Mouse (Mus musculus) MEL (cell line): ENCODE measurements at regions not wholly inside any gene's neighbourhood (a gene's known extent, or its start where the extent isn't known, plus 50 kb on each side); places are given as distances from the start of the nearest gene placed in this dataset.

Source experiments
- DNase-seq: peaks from one replicate; pipeline ENCODE4 v3.0.0; 2011; ENCODE audit warnings: low read depth, low spot score
- H3K27ac ChIP-seq: 2 replicates; pipeline ENCODE4 v1.5.1; 2012; ENCODE audit warnings: low read depth, mild to moderate bottlenecking, control low read depth, low read length, moderate library complexity; ENCODE audit not compliant: control insufficient read depth
- H3K27me3 ChIP-seq, 2 experiments: fragments of 150-350 bp in 1 of 2; sonication (generic) in 1 of 2; 2 replicates each; pipeline ENCODE4 v1.6.1; 2012; ENCODE audit warnings: low read length in 2 of 2, mild to moderate bottlenecking in 2 of 2, improper control_type of control experiment in 1 of 2, moderate library complexity in 1 of 2; ENCODE audit not compliant: insufficient read depth in 2 of 2, control insufficient read depth in 1 of 2
- H3K36me3 ChIP-seq, 2 experiments: 2 replicates each; pipeline ENCODE4 v1.6.1; 2012 to 2014; ENCODE audit warnings: low read length in 2 of 2, improper control_type of control experiment in 1 of 2, inconsistent platforms in 1 of 2, mild to moderate bottlenecking in 1 of 2; ENCODE audit not compliant: insufficient read depth in 2 of 2, control insufficient read depth in 1 of 2
- H3K4me1 ChIP-seq, 2 experiments: fragments of 150-350 bp in 1 of 2; sonication (generic) in 1 of 2; 2 replicates each; pipeline ENCODE4 v1.6.1; 2012; ENCODE audit warnings: low read length in 2 of 2, improper control_type of control experiment in 1 of 2, mild to moderate bottlenecking in 1 of 2; ENCODE audit not compliant: insufficient read depth in 2 of 2, control insufficient read depth in 1 of 2
- H3K4me3 ChIP-seq, 2 experiments: fragments of 150-350 bp in 1 of 2; sonication (generic) in 1 of 2; 2 replicates each; pipeline ENCODE4 v1.5.1; 2012; ENCODE audit warnings: low read depth in 2 of 2, low read length in 2 of 2, mild to moderate bottlenecking in 2 of 2, moderate library complexity in 2 of 2, control low read depth in 1 of 2, improper control_type of control experiment in 1 of 2; ENCODE audit not compliant: control insufficient read depth in 1 of 2, insufficient read depth in 1 of 2
- H3K79me2 ChIP-seq: 2 replicates; pipeline ENCODE4 v1.6.1; 2012; ENCODE audit warnings: mild to moderate bottlenecking, low read length, moderate library complexity; ENCODE audit not compliant: control insufficient read depth, poor library complexity, insufficient read depth
- H3K9ac ChIP-seq: 2 replicates; pipeline ENCODE4 v1.6.1; 2012; ENCODE audit warnings: low read depth, mild to moderate bottlenecking, control low read depth, low read length, moderate library complexity; ENCODE audit not compliant: control insufficient read depth, poor library complexity, severe bottlenecking
- H3K9me3 ChIP-seq: fragments of 150-350 bp; sonication (generic); replicated peaks from 2 replicates; pipeline ENCODE4 v1.6.1; 2012; ENCODE audit warnings: mild to moderate bottlenecking, low read length, improper control_type of control experiment, moderate library complexity; ENCODE audit not compliant: insufficient read depth
- CHD1 ChIP-seq: IDR thresholded peaks from 2 replicates; pipeline ENCODE4 v1.6.1; 2012; ENCODE audit warnings: low read depth, mild to moderate bottlenecking, inconsistent platforms, low read length, improper control_type of control experiment
- CTCF ChIP-seq, 3 experiments: IDR thresholded peaks in 2 of 3; conservative IDR thresholded peaks in 1 of 3; 2 replicates each; pipeline ENCODE4 v1.5.1; 2011 to 2012; ENCODE audit warnings: low read length in 3 of 3, low read depth in 2 of 3, mild to moderate bottlenecking in 2 of 3, improper control_type of control experiment in 1 of 3, inconsistent platforms in 1 of 3, mixed read lengths in 1 of 3, moderate library complexity in 1 of 3; ENCODE audit not compliant: control insufficient read depth in 1 of 3, insufficient read depth in 1 of 3, poor library complexity in 1 of 3, severe bottlenecking in 1 of 3
- E2F4 ChIP-seq: IDR thresholded peaks from 2 replicates; pipeline ENCODE4 v1.6.1; 2011; ENCODE audit warnings: low read depth, low read length, improper control_type of control experiment, borderline replicate concordance
- ELF1 ChIP-seq: IDR thresholded peaks from 2 replicates; pipeline ENCODE4 v1.6.1; 2014; ENCODE audit warnings: low read depth, mild to moderate bottlenecking, inconsistent platforms, low read length, improper control_type of control experiment, moderate library complexity
- EP300 ChIP-seq, 2 experiments: IDR thresholded peaks; 2 replicates each; pipeline ENCODE4 v1.6.1; 2011; ENCODE audit warnings: improper control_type of control experiment in 2 of 2, low read length in 2 of 2, low read depth in 1 of 2, mild to moderate bottlenecking in 1 of 2
- ETS1 ChIP-seq: IDR thresholded peaks from 2 replicates; pipeline ENCODE4 v1.6.1; 2012; ENCODE audit warnings: low read depth, mild to moderate bottlenecking, inconsistent platforms, low read length, improper control_type of control experiment, moderate library complexity
- GABPA ChIP-seq: IDR thresholded peaks from 2 replicates; pipeline ENCODE4 v1.6.1; 2012; ENCODE audit warnings: low read depth, mild to moderate bottlenecking, inconsistent platforms, low read length, improper control_type of control experiment, moderate library complexity
- GATA1 ChIP-seq: IDR thresholded peaks from 2 replicates; pipeline ENCODE4 v1.6.1; 2011; ENCODE audit warnings: low read depth, low read length, improper control_type of control experiment
- JUND ChIP-seq: IDR thresholded peaks from 2 replicates; pipeline ENCODE4 v1.6.1; 2011; ENCODE audit warnings: low read depth, mild to moderate bottlenecking, improper control_type of control experiment, low read length
- KAT2A ChIP-seq: conservative IDR thresholded peaks from 2 replicates; pipeline ENCODE4 v1.6.1; 2012; ENCODE audit warnings: low read depth, low read length, improper control_type of control experiment, inconsistent platforms
- MAFK ChIP-seq: IDR thresholded peaks from 2 replicates; pipeline ENCODE4 v1.6.1; 2011; ENCODE audit warnings: low read depth, mild to moderate bottlenecking, low read length, improper control_type of control experiment, borderline replicate concordance
- MAZ ChIP-seq: IDR thresholded peaks from 2 replicates; pipeline ENCODE4 v1.6.1; 2012; ENCODE audit warnings: low read depth, mild to moderate bottlenecking, inconsistent platforms, low read length, improper control_type of control experiment
- MXI1 ChIP-seq: IDR thresholded peaks from 2 replicates; pipeline ENCODE4 v1.6.1; 2011; ENCODE audit warnings: mild to moderate bottlenecking, low read depth, low read length, improper control_type of control experiment
- RAD21 ChIP-seq: IDR thresholded peaks from 2 replicates; pipeline ENCODE4 v1.6.1; 2011; ENCODE audit warnings: mild to moderate bottlenecking, low read depth, low read length, improper control_type of control experiment
- RCOR1 ChIP-seq: IDR thresholded peaks from 2 replicates; pipeline ENCODE4 v1.6.1; 2012; ENCODE audit warnings: low read depth, mild to moderate bottlenecking, inconsistent platforms, low read length, improper control_type of control experiment
- TBP ChIP-seq: IDR thresholded peaks from 2 replicates; pipeline ENCODE4 v1.8.0; 2011; ENCODE audit warnings: low read depth, low read length, improper control_type of control experiment
- ZC3H11A ChIP-seq: IDR thresholded peaks from 2 replicates; pipeline ENCODE4 v1.6.1; 2012; ENCODE audit warnings: low read depth, mild to moderate bottlenecking, inconsistent platforms, low read length, improper control_type of control experiment
- ZKSCAN1 ChIP-seq: IDR thresholded peaks from 2 replicates; pipeline ENCODE4 v1.6.1; 2012; ENCODE audit warnings: low read depth, mild to moderate bottlenecking, inconsistent platforms, low read length, improper control_type of control experiment, moderate library complexity
- ZMIZ1 ChIP-seq: IDR thresholded peaks from 2 replicates; pipeline ENCODE4 v1.6.1; 2012; ENCODE audit warnings: low read depth, mild to moderate bottlenecking, inconsistent platforms, low read length, improper control_type of control experiment, moderate library complexity
- ZNF384 ChIP-seq: IDR thresholded peaks from 2 replicates; pipeline ENCODE4 v1.6.1; 2012; ENCODE audit warnings: low read depth, mild to moderate bottlenecking, inconsistent platforms, low read length, improper control_type of control experiment

DNA sequence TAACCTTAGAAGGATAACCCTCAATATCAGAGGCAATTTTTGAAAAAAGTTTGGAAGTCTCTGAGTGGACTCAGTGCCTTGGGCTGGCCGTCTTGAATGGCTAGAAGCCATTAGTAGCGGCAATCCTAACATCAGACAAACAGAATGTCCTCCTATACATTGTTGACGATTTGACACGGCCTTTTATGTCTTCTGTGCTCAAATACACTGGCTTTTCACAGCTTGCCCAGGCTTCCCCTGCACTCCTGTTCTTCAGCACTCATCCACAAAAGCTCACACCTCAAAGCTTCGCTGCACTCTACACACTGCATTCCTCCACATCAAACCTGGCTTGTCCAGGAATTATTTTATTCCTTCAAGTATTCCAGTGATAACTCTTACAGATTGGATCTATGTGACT lies 186.5 kb upstream of the Tenm3 start:
- no peaks in the 10 kb centered on the region; a peak in 1 of 4 replicates for H3K27me3 ChIP-seq
- no peak overlapping the region for H3K4me3 ChIP-seq
- H3K79me2 ChIP-seq = no peaks in the 10 kb centered on the region
- H3K9me3 ChIP-seq = no peaks in the 10 kb centered on the region
- TF ChIP-seq ETS1 = no peak
- TF ChIP-seq GATA1 = no peak
- no peak for TF ChIP-seq ZMIZ1
- no peak for TF ChIP-seq MXI1
- no peak for TF ChIP-seq E2F4
- TF ChIP-seq JUND = no peak
- no peak for TF ChIP-seq MAFK
- TF ChIP-seq RAD21 = no peak
- TF ChIP-seq EP300 (IDR thresholded peaks at IDR 0.05; ENCODE audit: low read depth in 1 of 2, low read length in 2 of 2) = no peak
- TF ChIP-seq ZKSCAN1 = no peak
- no peak for TF ChIP-seq MAZ
- TF ChIP-seq CTCF (IDR thresholded peaks at IDR 0.05 in 2 of 3, conservative IDR thresholded peaks at IDR 0.05 in 1 of 3; ENCODE audit: control insufficient read depth in 1 of 3, insufficient read depth in 1 of 3, low read depth in 2 of 3, low read length in 3 of 3, poor library complexity in 1 of 3, severe bottlenecking in 1 of 3) = no peak
- no peaks in the 10 kb centered on the region for H3K36me3 ChIP-seq
- H3K4me1 ChIP-seq = no peaks in the 10 kb centered on the region
- no peak for DNase-seq
- H3K9ac ChIP-seq = no peak overlapping the region
- H3K27ac ChIP-seq = no peak overlapping the region

DNA sequence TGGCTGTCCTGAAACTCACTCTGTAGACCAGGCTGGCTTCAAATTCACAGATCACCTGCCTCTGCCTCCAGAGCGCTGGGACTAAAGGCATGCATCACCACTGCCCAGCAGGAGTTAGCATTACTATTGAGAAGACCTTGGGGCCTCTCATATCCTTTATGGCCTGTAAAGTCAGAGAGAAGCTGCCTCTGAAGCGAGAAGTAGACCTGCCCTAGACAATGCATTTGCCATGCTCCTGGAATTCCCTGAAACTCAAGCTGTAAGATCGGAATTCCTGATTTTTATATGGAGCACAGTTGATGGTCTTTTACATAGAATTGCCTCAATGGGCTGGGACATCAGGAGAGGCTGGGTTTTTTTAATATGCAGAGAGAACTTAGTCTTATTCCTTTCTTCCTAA lies 174.0 kb upstream of the Tenm3 start:
- H3K27ac ChIP-seq = no peak overlapping the region
- no peak for TF ChIP-seq RCOR1
- TF ChIP-seq ELF1 = no peak
- TF ChIP-seq KAT2A = no peak
- no peak for TF ChIP-seq CHD1
- no peak for TF ChIP-seq ZNF384
- no peak for TF ChIP-seq GABPA
- TF ChIP-seq EP300 (IDR thresholded peaks at IDR 0.05; ENCODE audit: low read depth in 1 of 2, low read length in 2 of 2) = no peak
- no peak for TF ChIP-seq TBP
- TF ChIP-seq ZC3H11A = no peak
- no peak overlapping the region for H3K4me3 ChIP-seq
- H3K9ac ChIP-seq = no peak overlapping the region
- no peaks in the 10 kb centered on the region for H3K27me3 ChIP-seq
- no peak for DNase-seq
- no peaks in the 10 kb centered on the region for H3K9me3 ChIP-seq
- no peaks in the 10 kb centered on the region for H3K4me1 ChIP-seq
- no peaks in the 10 kb centered on the region for H3K79me2 ChIP-seq
- H3K36me3 ChIP-seq = no peaks in the 10 kb centered on the region
